ENCODE assay signal across 15 mouse cellular contexts in the genomic region with DNA sequence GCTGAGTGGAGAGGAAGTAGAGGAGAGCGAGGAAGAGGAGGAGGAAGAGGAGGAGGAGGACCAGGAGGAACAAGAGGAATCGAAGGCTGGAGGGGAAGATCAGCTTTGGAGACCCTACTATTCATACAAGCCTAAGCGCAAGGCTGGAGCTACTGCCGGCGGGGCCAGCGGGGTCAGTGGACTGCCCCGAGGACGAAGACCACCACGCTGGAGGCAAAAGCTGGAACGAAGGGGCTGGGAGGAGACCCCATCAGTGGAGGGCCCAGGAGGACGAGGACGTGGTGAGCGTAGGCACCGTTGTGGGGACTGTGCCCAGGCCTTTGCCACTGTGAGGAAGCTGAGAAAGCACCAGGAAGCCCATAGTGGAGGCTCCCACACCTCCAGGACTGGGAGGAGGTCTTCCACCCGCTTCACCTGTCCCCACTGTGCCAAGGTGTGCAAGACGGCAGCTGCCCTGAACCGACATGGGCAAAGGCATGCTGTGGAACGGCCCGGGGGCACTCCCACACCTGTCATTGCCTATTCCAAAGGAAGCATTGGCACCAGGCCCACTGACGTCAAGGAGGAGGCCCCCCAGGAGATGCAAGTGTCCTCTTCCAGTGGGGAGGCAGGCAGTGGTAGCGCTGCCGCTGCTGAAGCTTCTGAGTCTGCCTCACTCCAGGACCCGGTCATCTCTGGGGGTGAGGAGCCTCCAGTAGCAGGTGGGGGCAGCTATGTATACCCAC. TPM values are rescaled to one million over a fixed set of nuclear protein-coding genes. Genes with fewer than 3 reads are reported as not detected.
DNase-seq lines count a peak whose midpoint lies in the region; ATAC-seq and TF ChIP-seq lines count a peak whose summit lies in the region.
"Had no signal": no experiment of that assay in that cellular context is flagged by ENCODE, and none has a peak within 500 bp of the region (broad histone marks: within the 10 kb centered on the region; RNA-seq: fewer than 3 reads in every experiment).

No protein-coding gene starts in this region.

- ATAC-seq in hindbrain, postnatal 0 days = no peak
- ATAC-seq in lung, postnatal 0 days = peak; percentile 32; the same call in 1 of the 2 replicates
- ATAC-seq in forebrain, embryonic 12.5 days (ENCODE audit: low FRiP score) = no peak

- peaks cover 61% of the 10 kb centered on the region for H3K27me3 ChIP-seq in hindbrain, embryonic 10.5 days (ENCODE audit: insufficient read depth, poor library complexity, severe bottlenecking)
- H3K27me3 ChIP-seq in hindbrain, postnatal 0 days (ENCODE audit: insufficient read depth, low read length) = no peaks in the 10 kb centered on the region
- H3K27me3 ChIP-seq in lung, postnatal 0 days (replicated peaks; ENCODE audit: insufficient read depth, low read length) = no peaks in the 10 kb centered on the region
- peaks cover 29% of the 10 kb centered on the region for H3K27me3 ChIP-seq in forebrain, embryonic 12.5 days

- whole genome bisulfite sequencing in hindbrain, embryonic 10.5 days = 59% methylated on average over 23 of the region's 23 CpGs
- WGBS in hindbrain, postnatal 0 days = 61% methylated on average over 23 of the region's 23 CpGs
- 61% methylated on average over 23 of the region's 23 CpGs for WGBS in lung, postnatal 0 days
- 67% methylated on average over 23 of the region's 23 CpGs for WGBS in forebrain, embryonic 12.5 days

- no peak overlapping the region; the same call in 1 of the 2 replicates for H3K4me3 ChIP-seq in hindbrain, embryonic 10.5 days
- H3K4me3 ChIP-seq in hindbrain, postnatal 0 days (ENCODE audit: low read length) = no peak overlapping the region
- H3K4me3 ChIP-seq in lung, postnatal 0 days (ENCODE audit: low read depth, low read length) = no peak overlapping the region
- no peak overlapping the region for H3K4me3 ChIP-seq in forebrain, embryonic 12.5 days (replicated peaks)
- H3K4me3 ChIP-seq: hindbrain, embryonic 13.5 days had no signal

- no peak for TF ChIP-seq CTCF in hindbrain, postnatal 0 days (IDR thresholded peaks at IDR 0.05; ENCODE audit: low read depth)
- no peak for TF ChIP-seq CTCF in lung, postnatal 0 days (IDR thresholded peaks at IDR 0.05)

- H3K9ac ChIP-seq in hindbrain, postnatal 0 days (replicated peaks; ENCODE audit: low read length) = no peak overlapping the region
- H3K9ac ChIP-seq in lung, postnatal 0 days (replicated peaks; ENCODE audit: low read depth) = no peak overlapping the region
- no peak overlapping the region for H3K9ac ChIP-seq in forebrain, embryonic 12.5 days

- no peaks in the 10 kb centered on the region for H3K9me3 ChIP-seq in hindbrain, embryonic 10.5 days
- H3K9me3 ChIP-seq in hindbrain, postnatal 0 days (ENCODE audit: low read length) = no peaks in the 10 kb centered on the region
- no peaks in the 10 kb centered on the region for H3K9me3 ChIP-seq in lung, postnatal 0 days (ENCODE audit: low read length)
- H3K9me3 ChIP-seq in forebrain, embryonic 12.5 days = no peaks in the 10 kb centered on the region
- H3K9me3 ChIP-seq: hindbrain, embryonic 13.5 days had no signal

- 0 out of 2 replicates have a peak overlapping the region, but pooled peaks have one; percentile 40 for H3K27ac ChIP-seq in hindbrain, embryonic 10.5 days
- H3K27ac ChIP-seq in hindbrain, postnatal 0 days = no peak overlapping the region
- H3K27ac ChIP-seq in lung, postnatal 0 days (ENCODE audit: low read length) = no peak overlapping the region
- H3K27ac ChIP-seq in forebrain, embryonic 12.5 days = no peak overlapping the region
- H3K27ac ChIP-seq: hindbrain, embryonic 13.5 days had no signal

- peak; percentile 66 for DNase-seq in cerebellum, adult 11-12 months
- DNase-seq in cerebellum, adult 11 months = no peak
- no peak for DNase-seq in hindbrain, embryonic 10.5 days (ENCODE audit: low spot score)
- DNase-seq in hindbrain, postnatal 0 days (ENCODE audit: low spot score) = no peak
- peak; percentile 18 for DNase-seq in lung, postnatal 0 days (ENCODE audit: low spot score)
- no peak for DNase-seq in lung, postnatal 4 days
- DNase-seq in left cerebral cortex, postnatal 25 days (ENCODE audit: low spot score in 2 of 2) = no peak
- DNase-seq: adrenal gland, adult 2 months; lung, postnatal 14 days; spleen, adult 18-20 months had no signal

- no peak overlapping the region for H3K4me2 ChIP-seq in hindbrain, postnatal 0 days (ENCODE audit: low read depth, low read length)
- no peak overlapping the region for H3K4me2 ChIP-seq in lung, postnatal 0 days (replicated peaks; ENCODE audit: low read depth, low read length)
- no peak overlapping the region for H3K4me2 ChIP-seq in forebrain, embryonic 12.5 days
- H3K4me2 ChIP-seq: hindbrain, embryonic 13.5 days; midbrain, embryonic 11.5 days had no signal

- intact Hi-C loops in left cerebral cortex, postnatal 25 days (cut with DNase I) = no loop called here

- H3K4me1 ChIP-seq in hindbrain, embryonic 10.5 days (replicated peaks) = peaks cover 22% of the 10 kb centered on the region
- H3K4me1 ChIP-seq in hindbrain, postnatal 0 days (ENCODE audit: insufficient read depth, low read length) = no peaks in the 10 kb centered on the region
- no peaks in the 10 kb centered on the region for H3K4me1 ChIP-seq in lung, postnatal 0 days (ENCODE audit: insufficient read depth, low read depth, low read length)
- H3K4me1 ChIP-seq in forebrain, embryonic 12.5 days = peaks cover 14% of the 10 kb centered on the region; the same call in 1 of the 2 replicates

- no peak for TF ChIP-seq EP300 in lung, postnatal 0 days (IDR thresholded peaks at IDR 0.05)

- H3K36me3 ChIP-seq in hindbrain, embryonic 10.5 days = peaks cover 11% of the 10 kb centered on the region
- peaks cover 11% of the 10 kb centered on the region for H3K36me3 ChIP-seq in hindbrain, postnatal 0 days (ENCODE audit: insufficient read depth, low read length)
- H3K36me3 ChIP-seq in lung, postnatal 0 days (ENCODE audit: insufficient read depth, low read length) = no peaks in the 10 kb centered on the region
- H3K36me3 ChIP-seq in forebrain, embryonic 12.5 days (replicated peaks) = peaks cover 6% of the 10 kb centered on the region; the same call in 1 of the 2 replicates

RNA-seq across cellular contexts. Expression of gene Zbtb4, which starts 12.7 kb away (rescaled TPM):
- 0.80 and 1.2 TPM in 2 replicates for polyA plus RNA-seq in hindbrain, embryonic 10.5 days (2016; fragmentation: Nextera tagmentation; extraction: Ambion mirVana)
- 39.2 and 39.9 TPM in 2 replicates for total RNA-seq in hindbrain, postnatal 0 days (2014; rRNA removed)
- polyA plus RNA-seq in hindbrain, postnatal 0 days (2015; fragmentation: Nextera tagmentation; extraction: Ambion mirVana) = 4.6 and 4.9 TPM in 2 replicates
- 6.6 and 7.6 TPM in 2 replicates for polyA plus RNA-seq in lung, postnatal 0 days (2015; fragmentation: Nextera tagmentation; extraction: Ambion mirVana)
- 100 to 1,000 TPM; 110 to 114 TPM for total RNA-seq in left cerebral cortex, postnatal 25 days (2021)
- polyA plus RNA-seq in forebrain, embryonic 12.5 days (2016; fragmentation: Nextera tagmentation; extraction: Ambion mirVana) = 1.3 and 1.5 TPM in 2 replicates

RNA-seq across cellular contexts. Expression of gene Slc35g3, which starts 16.7 kb away (rescaled TPM):
- 0.50 TPM in 1 of 2 replicates, not detected in the other for polyA plus RNA-seq in hindbrain, embryonic 10.5 days (2016; fragmentation: Nextera tagmentation; extraction: Ambion mirVana)
- 0.72 TPM in 1 of 2 replicates, not detected in the other for total RNA-seq in hindbrain, postnatal 0 days (2014; rRNA removed)
- polyA plus RNA-seq in hindbrain, postnatal 0 days (2015; fragmentation: Nextera tagmentation; extraction: Ambion mirVana) = 0.11 and 0.15 TPM in 2 replicates
- 1.0 TPM in 2 replicates for polyA plus RNA-seq in lung, postnatal 0 days (2015; fragmentation: Nextera tagmentation; extraction: Ambion mirVana)
- total RNA-seq in left cerebral cortex, postnatal 25 days (2021) = not detected
- 0.13 and 0.33 TPM in 2 replicates for polyA plus RNA-seq in forebrain, embryonic 12.5 days (2016; fragmentation: Nextera tagmentation; extraction: Ambion mirVana)
- total RNA-seq: adrenal gland, adult 2 months; left cerebral cortex, adult 18-20 months had no signal
- polyA plus RNA-seq: adrenal gland, adult 2 months; large intestine, adult 2 months; midbrain, embryonic 11.5 days had no signal

RNA-seq across cellular contexts. Expression of gene Chrnb1, which starts 17.3 kb away (rescaled TPM):
- polyA plus RNA-seq in hindbrain, embryonic 10.5 days (2016; fragmentation: Nextera tagmentation; extraction: Ambion mirVana) = 1.6 and 2.2 TPM in 2 replicates
- 1.5 TPM in 1 of 2 replicates, not detected in the other for total RNA-seq in hindbrain, postnatal 0 days (2014; rRNA removed)
- 0.85 and 1.5 TPM in 2 replicates for polyA plus RNA-seq in hindbrain, postnatal 0 days (2015; fragmentation: Nextera tagmentation; extraction: Ambion mirVana)
- 15.6 and 16.2 TPM in 2 replicates for polyA plus RNA-seq in lung, postnatal 0 days (2015; fragmentation: Nextera tagmentation; extraction: Ambion mirVana)
- total RNA-seq in left cerebral cortex, postnatal 25 days (2021) = 1 to 10 TPM; 1.3 to 2.0 TPM
- 1.2 and 1.8 TPM in 2 replicates for polyA plus RNA-seq in forebrain, embryonic 12.5 days (2016; fragmentation: Nextera tagmentation; extraction: Ambion mirVana)

RNA-seq across cellular contexts. Expression of gene Polr2a, which starts 20.0 kb away (rescaled TPM):
- polyA plus RNA-seq in hindbrain, embryonic 10.5 days (2016; fragmentation: Nextera tagmentation; extraction: Ambion mirVana) = 31.1 and 37.9 TPM in 2 replicates
- total RNA-seq in hindbrain, postnatal 0 days (2014; rRNA removed) = 18.3 and 18.8 TPM in 2 replicates
- polyA plus RNA-seq in hindbrain, postnatal 0 days (2015; fragmentation: Nextera tagmentation; extraction: Ambion mirVana) = 9.1 and 10.5 TPM in 2 replicates
- 14.0 and 15.3 TPM in 2 replicates for polyA plus RNA-seq in lung, postnatal 0 days (2015; fragmentation: Nextera tagmentation; extraction: Ambion mirVana)
- 10 to 100 TPM; 53.3 to 53.6 TPM for total RNA-seq in left cerebral cortex, postnatal 25 days (2021)
- polyA plus RNA-seq in forebrain, embryonic 12.5 days (2016; fragmentation: Nextera tagmentation; extraction: Ambion mirVana) = 31.3 and 35.4 TPM in 2 replicates

RNA-seq across cellular contexts. Expression of gene Fgf11, which starts 23.2 kb away (rescaled TPM):
- 0.76 and 1.8 TPM in 2 replicates for polyA plus RNA-seq in hindbrain, embryonic 10.5 days (2016; fragmentation: Nextera tagmentation; extraction: Ambion mirVana)
- total RNA-seq in hindbrain, postnatal 0 days (2014; rRNA removed) = 19.1 and 19.2 TPM in 2 replicates
- polyA plus RNA-seq in hindbrain, postnatal 0 days (2015; fragmentation: Nextera tagmentation; extraction: Ambion mirVana) = 3.8 and 4.4 TPM in 2 replicates
- polyA plus RNA-seq in lung, postnatal 0 days (2015; fragmentation: Nextera tagmentation; extraction: Ambion mirVana) = 0.57 and 0.95 TPM in 2 replicates
- 10 to 100 TPM; 14.9 to 17.2 TPM for total RNA-seq in left cerebral cortex, postnatal 25 days (2021)
- 2.6 and 3.2 TPM in 2 replicates for polyA plus RNA-seq in forebrain, embryonic 12.5 days (2016; fragmentation: Nextera tagmentation; extraction: Ambion mirVana)

Comparison
In these comparisons a context has a peak if more than half of its experiments do, and no peak if none do; other contexts are left out.
1. DNase-seq: peak in cerebellum, adult 11-12 months (single experiment) and lung, postnatal 0 days (single experiment); none in cerebellum, adult 11 months (single experiment), hindbrain, embryonic 10.5 days (single experiment), hindbrain, postnatal 0 days (single experiment), lung, postnatal 4 days (0 of 2) and left cerebral cortex, postnatal 25 days (0 of 2).